Mouse (Mus musculus) hindbrain, embryonic 15.5 days (tissue): ENCODE measurements at regions not wholly inside any gene's neighbourhood (a gene's known extent, or its start where the extent isn't known, plus 50 kb on each side); places are given as distances from the start of the nearest gene placed in this dataset.

Source experiments
- ATAC-seq: fragments of 200-750 bp; cut with Nextera tagmentation; 2 replicates; pipeline ENCODE4 v1.8.0; 2017; ENCODE audit warnings: low read depth, moderate number of reproducible peaks, moderate TSS enrichment; ENCODE audit not compliant: low FRiP score
- H3K27ac ChIP-seq: fragments of 300-500 bp; sonication (generic); replicated peaks from 2 replicates; pipeline ENCODE4 v1.5.1; 2015; ENCODE audit warnings: mild to moderate bottlenecking, inconsistent platforms
- H3K27me3 ChIP-seq: fragments of 300-500 bp; sonication (generic); 2 replicates; pipeline ENCODE4 v1.6.1; 2015; ENCODE audit warnings: control low read depth, inconsistent platforms
- H3K36me3 ChIP-seq: fragments of 300-500 bp; sonication (generic); 2 replicates; pipeline ENCODE4 v1.6.1; 2015; ENCODE audit warnings: control low read depth, inconsistent platforms
- H3K4me1 ChIP-seq: fragments of 300-500 bp; sonication (generic); replicated peaks from 2 replicates; pipeline ENCODE4 v1.6.1; 2015; ENCODE audit warnings: control low read depth, inconsistent platforms
- H3K4me2 ChIP-seq: fragments of 300-500 bp; sonication (generic); 2 replicates; pipeline ENCODE4 v1.6.1; 2015; ENCODE audit warnings: moderate library complexity, mild to moderate bottlenecking, inconsistent platforms
- H3K4me3 ChIP-seq: fragments of 300-500 bp; sonication (generic); 2 replicates; pipeline ENCODE4 v1.5.1; 2015; ENCODE audit warnings: mild to moderate bottlenecking, inconsistent platforms
- H3K9ac ChIP-seq: fragments of 300-500 bp; sonication (generic); 2 replicates; pipeline ENCODE4 v1.6.1; 2015; ENCODE audit warnings: inconsistent platforms
- H3K9me3 ChIP-seq: fragments of 300-500 bp; sonication (generic); 2 replicates; pipeline ENCODE4 v1.6.1; 2016; ENCODE audit warnings: control low read depth, inconsistent platforms
- WGBS: fragments of 180-500 bp; shearing (Covaris S2); methylation state at CpG from one replicate; pipeline ENCODE4 v1.1.7; 2015; 5-methylcytosine and 5-hydroxymethylcytosine counted together

GRCm38 (mm10) chr14:90172729-90173128, 1701.5 kb upstream of the Pcdh20 start:
- Histone ChIP-seq H3K4me1 (no peaks in the 10 kb centered on the region), H3K4me3 (no peak overlapping the region), H3K4me2 (no peak overlapping the region), H3K9ac (no peak overlapping the region), H3K27me3 (no peaks in the 10 kb centered on the region), H3K27ac (no peak overlapping the region), H3K9me3 (no peaks in the 10 kb centered on the region), H3K36me3 (no peaks in the 10 kb centered on the region)
- WGBS: 95% methylated on average over 3 of the region's 3 CpGs
- ATAC-seq: no peak
